Mouse (Mus musculus) thymus, postnatal 4 days (tissue): ENCODE measurements around the gene Nup188.
A peak's percentile ranks its signal among the peaks of the same experiment; 100 is the strongest.

ENCODE experiments used
- DNase-seq: peaks from one replicate; pipeline ENCODE4 v3.0.0; 2021

Gene Nup188

DNA sequence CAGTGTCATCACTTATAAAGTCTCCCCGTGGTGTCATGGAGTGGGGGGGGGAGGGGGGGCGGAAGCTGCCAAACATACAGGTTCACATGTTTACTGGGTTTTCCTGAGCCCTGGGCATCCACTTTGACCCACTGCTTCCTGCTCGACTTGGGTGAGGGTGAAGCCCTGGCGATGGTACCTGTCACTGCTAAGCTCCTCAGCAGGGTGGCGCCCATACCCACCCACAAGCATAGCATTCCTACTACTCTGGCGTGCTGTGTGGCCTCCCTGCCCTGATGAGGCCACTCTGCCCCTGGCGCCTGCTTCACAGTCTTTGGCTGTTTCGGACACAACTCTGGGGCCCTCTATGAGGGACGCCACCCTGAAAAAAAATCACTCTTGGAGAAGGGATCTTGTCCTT is 70.7 kb downstream of the Nup188 start:
- DNase-seq, result no peak

DNA sequence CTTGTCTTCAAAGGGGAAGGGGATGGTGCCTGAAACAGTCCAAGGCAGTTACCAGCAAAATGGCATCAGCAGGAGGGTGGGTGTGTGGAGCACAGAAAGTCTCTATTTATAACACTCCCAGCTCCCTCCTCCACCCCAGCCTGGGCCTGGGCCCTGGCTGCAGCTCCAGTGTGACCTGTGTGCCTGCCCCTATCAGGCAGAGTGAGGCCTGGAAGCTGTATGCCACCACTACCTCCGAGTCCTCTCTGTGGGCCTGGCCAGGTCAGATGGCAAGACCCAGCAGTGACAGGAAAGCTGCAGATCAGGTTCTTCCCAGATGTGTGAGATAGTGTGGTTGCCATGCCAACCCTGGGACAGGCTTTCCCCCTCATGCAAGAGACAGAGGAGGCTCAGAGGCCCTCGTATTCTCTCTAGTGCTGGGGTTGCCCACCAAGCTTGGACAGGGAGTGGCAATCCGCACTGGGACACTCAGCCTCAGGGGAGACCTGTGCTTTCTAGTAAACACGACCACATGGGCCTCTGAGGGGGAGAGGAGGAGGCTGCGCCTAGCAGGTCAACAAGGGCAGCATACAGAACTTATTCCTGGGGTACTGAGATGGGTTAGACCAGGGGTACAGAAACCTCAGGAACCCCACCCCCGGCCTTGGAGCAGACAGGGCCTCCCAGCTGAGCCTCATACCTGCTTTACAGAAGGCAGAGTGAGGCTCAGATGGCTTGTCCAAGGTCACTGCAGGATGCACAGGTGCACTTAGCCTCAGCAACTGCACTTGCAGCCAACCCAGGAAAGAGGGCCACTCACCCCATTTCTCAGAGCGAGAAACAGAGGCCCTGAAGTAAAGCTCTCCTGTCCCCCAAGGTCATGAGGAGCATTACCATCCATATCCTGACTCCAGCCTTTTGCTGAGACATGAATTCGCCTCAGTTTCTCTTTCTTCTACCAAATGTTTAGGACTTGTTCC is 71.6 kb downstream of the Nup188 start:
- DNase-seq, result peak; percentile 29

GRCm38 (mm10) chr2:30358533-30359531 is 72.6 kb downstream of the Nup188 start, which contains the start of gene Sh3glb2:
Gene Sh3glb2, minus strand, starts transcription at chr2:30359337.
- DNase-seq, result peak; percentile 96

DNA sequence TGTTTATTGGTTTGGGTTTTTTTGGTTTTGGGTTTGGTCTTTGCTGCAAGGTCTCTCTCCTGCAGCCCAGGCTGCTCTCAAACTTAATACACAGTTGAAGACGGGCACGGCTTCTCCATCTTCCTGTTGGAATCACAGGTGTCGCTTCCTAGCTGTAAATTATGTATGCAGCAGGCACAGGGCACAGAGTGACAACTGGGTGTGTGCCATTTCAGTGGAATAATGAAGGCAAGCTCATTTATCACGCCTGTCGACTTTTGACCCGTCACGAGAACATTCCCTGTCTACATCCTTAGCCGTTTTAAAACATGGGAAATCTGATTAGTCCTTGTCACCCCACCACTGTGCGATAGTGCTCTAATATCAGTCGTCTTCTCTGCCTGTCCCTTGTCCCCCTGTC is 74.4 kb downstream of the Nup188 start:
- DNase-seq, result no peak

DNA sequence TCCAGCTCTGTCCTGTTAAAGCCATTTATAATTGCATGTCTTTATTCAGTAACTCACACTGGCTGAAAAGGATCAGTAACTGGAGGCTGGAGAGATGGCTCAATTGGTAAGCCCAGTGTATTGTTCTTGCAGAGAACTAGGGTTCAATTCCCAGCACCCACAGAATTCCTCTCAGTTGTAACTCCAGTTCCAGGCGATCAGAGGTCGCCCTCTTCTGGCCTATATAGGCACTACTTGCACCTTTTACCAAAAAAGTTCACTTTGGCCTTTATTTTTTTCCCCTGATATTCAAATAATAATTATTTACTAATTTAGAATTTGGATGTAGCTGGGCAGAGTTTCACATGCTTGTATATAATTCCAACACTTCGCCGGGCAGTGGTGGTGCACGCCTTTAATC is 76.7 kb downstream of the Nup188 start:
- DNase-seq, result no peak

GRCm38 (mm10) chr2:30363773-30364650 is 77.8 kb downstream of the Nup188 start, which contains the start of gene Miga2:
Gene Miga2, plus strand, starts transcription at chr2:30364233.
- DNase-seq, result peak; percentile 97

GRCm38 (mm10) chr2:30365281-30366069 is 79.3 kb downstream of the Nup188 start:
- no peak for DNase-seq

DNA sequence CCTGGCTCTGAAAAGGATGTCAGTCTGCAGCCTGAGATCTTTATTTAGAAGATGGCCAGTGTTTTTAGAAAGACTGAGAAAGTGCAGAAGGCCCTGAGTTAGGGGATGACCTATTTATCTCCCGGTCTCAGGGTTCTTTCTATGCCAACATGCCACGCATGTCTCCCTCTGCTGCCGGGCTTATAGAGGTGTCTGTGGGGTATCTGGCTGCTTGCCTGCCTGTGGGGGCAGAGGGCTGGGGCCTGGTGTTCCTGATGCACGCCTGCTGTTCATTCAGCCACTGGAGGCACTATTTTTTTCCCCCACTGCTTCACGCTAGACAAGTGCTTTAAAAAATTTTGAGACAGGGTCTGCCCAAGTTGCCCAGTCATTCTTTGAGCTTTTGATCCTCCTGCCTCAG is 80.0 kb downstream of the Nup188 start:
- no peak for DNase-seq

DNA sequence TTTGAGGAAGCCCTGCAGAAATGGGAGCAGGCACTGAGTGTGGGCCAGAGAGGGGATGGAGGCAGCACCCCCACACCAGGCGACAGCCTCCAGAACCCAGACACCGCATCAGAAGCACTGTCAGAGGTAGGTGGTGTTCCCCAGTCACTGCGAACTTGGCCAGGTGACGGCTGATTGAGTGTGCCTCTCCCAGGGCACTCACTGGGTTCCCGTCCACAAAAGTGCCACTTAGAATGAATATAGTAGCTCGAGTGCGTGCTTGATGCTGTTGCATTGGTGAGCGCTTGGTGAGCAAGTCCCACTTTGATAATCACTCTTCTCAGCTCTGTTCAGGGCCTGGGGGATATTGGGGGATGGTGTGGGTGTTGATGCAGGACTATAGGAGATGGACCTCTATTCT is 85.3 kb downstream of the Nup188 start:
- no peak for DNase-seq

DNA sequence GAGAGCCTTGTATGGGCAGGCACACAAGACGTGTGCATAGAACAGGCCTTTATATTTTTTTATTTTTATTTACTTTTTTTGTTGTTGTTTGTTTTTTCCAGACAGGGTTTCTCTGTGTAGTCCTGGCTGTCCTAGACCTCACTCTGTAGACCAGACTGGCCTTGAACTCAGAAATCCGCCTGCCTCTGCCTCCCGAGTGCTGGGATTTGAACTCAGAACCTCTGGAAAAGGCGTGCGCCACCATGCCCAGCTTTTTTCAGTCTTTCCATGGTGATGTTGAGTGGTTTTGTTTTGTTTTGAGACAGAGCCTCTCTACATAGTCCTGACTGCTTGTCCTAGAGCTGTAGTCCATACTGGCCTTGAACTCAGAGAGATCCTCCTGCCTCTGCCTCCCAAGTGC is 86.5 kb downstream of the Nup188 start:
- no peak for DNase-seq

DNA sequence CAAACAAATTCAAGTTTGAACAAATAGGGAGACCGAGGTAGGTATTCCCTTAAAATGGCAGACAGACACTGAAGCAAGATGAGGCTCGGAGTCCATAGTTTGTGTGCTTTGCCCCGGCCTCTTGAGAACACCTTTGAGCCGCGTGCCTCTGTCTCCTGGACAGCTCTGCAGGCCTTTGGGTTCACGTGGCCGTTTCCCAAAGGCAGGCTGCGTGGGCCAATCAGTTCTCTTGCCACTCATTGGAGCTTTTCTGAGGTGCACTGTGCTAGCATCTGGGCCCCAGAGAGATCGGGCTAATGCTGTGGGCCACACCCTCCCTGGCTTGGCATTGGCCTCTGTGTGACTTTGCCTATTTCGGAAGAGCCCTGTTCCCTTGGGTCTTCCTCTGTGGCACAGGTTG is 89.7 kb downstream of the Nup188 start:
- no peak for DNase-seq

- DNase-seq, result no peak
Measured at GRCm38 (mm10) chr2:30377721-30378120, 91.5 kb downstream of the Nup188 start.

DNA sequence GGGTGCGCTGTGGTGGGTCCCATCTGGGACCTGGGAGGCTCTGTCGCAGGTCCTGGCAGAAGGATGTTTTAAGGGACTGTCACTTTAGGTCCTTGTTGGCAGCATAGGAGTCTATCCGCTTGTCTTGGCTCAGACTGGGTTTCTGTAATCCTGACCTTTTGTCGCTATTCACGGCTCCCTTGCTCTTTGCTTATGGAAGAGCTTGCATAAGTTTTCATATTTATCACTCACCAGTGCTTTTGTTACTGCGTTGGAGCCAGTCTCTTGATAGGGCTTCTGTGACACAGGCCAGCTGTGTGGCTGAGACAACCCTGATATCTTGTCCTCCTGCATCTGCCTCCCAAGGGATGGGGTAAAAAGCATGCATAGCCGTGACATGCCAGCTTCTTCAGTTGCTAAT is 93.1 kb downstream of the Nup188 start:
- no peak for DNase-seq

DNA sequence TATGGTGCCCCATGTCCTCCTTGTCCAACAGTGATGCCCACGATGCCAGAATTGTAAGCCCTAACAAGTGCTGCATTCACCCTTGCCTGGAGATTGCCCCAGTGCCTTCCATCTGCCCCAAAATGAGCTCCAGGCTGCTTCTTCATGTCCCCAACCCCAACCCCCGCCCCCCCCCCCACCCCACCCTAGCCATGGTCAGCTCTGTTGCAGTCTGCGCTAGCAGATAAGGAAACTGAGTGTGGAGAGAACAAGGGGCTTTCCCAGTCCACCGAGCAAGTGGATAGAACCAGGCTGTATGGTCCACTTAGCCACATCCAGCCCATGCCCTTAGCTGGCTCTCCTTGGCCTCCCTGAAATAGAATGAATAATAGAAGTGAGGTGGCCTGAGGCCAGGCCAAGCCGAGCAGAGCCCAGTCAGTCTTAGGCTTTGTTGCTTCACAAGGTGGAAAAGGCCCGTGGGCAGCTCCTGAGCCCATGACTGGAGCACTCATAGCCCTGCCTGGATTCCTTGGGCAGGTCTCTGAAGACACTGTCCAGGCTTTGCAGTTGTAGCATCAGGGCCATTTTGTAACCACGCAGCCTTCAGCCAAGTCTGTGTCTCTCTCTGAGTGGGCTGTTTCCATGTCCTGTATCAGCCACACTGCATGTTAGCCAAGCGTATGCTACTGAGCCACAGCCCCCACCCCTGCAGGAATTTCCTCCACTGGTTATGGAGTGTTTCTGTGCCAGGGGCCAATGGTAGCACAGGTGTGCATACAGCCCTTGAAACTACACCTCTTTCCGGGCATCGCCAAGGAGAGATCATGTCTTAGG is 94.6 kb downstream of the Nup188 start:
- no peak for DNase-seq

DNA sequence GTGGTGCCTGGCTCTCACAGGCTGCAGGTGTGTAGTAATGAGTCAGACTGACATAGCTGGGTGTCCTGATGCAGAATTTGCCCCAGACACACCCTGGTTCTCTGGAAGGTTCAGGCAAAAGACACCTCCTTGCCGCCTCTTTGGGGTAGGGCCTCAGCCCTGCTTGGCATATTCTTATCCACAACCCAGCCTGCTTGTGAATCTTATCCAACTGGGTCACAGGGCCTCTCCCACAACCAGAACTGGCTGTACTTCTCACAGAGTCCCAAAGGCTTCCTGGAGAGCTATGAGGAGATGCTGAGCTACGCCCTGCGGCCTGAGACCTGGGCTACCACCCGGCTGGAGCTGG is 95.2 kb downstream of the Nup188 start:
- DNase-seq, result no peak

DNA sequence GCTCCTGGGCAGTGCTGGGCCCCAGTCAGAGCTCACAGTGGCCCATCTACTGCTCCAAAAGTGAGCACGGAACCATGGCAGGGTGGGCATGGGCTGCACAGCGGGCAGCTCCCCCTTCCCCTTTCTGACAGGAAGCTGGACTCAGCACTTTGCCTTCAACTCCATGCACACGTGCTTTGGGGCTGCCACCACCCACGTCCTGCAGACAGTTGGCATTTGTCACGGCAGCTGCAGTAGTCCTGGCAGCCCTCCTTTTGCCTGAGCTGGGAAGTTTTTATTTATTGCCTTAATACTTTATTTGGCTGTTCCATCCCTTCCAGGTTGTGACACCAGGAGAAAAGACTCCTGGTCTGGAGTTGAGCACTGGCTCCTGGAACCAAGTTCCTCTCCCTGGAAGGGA is 98.6 kb downstream of the Nup188 start:
- DNase-seq, result no peak

GRCm38 (mm10) chr2:30385591-30385990 is 99.4 kb downstream of the Nup188 start:
- DNase-seq, result no peak

DNA sequence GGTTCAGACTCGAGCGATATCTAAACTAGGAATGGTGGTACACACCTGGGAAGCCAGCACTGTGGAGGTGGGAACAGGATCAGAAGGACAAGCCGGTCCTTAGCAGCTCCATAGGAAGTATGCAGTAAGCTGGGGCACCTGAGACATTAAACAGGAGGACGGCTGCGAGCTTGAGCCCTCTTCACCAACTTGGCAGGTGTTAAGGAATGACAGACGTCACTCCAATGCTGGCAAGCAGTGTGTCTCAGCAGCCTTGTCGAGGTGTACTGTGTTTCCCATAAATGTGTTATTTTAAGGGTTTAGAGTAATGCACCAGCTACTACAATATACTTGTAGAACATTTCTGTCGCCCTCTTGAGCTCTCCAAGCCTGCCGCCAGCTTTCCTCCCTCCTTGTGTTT is 100.7 kb downstream of the Nup188 start:
- no peak for DNase-seq

GRCm38 (mm10) chr2:30389000-30389399 is 102.8 kb downstream of the Nup188 start:
- DNase-seq, result no peak

- DNase-seq, result peak; percentile 93
Measured at GRCm38 (mm10) chr2:30392114-30392576, 105.9 kb downstream of the Nup188 start, which contains the start of gene Dolpp1. Gene Dolpp1, plus strand, starts transcription at chr2:30392254.
